ENCODE assay signal across 29 mouse cellular contexts in the genomic region with DNA sequence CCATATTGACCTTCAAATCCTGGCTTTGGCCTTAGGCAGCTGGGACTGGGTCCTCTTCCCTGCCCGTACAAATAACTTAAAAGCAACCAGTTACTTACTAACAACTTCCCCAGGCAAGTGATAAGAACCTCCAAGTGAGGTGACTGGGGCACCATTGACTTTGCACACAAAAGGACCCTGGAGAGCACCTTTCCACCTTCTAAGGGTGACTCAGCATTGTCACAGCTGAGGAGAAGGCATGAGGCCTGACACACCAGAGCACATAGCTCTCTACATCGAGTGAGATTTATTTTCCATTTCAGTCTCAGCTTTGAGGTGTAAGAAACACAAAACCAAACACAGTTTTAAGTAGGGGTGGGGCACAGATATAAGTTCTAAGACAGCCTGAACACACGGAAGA. TPM values are rescaled to one million over a fixed set of nuclear protein-coding genes. Genes with fewer than 3 reads are reported as not detected.
"Had no signal": no experiment of that assay in that cellular context is flagged by ENCODE, and none has a peak within 500 bp of the region (broad histone marks: within the 10 kb centered on the region; RNA-seq: fewer than 3 reads in every experiment).

No protein-coding gene starts in this region.

- H3K9ac ChIP-seq: kidney, embryonic 15.5 days; limb, embryonic 13.5 days; liver, embryonic 12.5 days; liver, embryonic 15.5 days; midbrain, embryonic 13.5 days; neural tube, embryonic 13.5 days; stomach, embryonic 15.5 days had no signal

- H3K4me1 ChIP-seq: kidney, embryonic 15.5 days; limb, embryonic 10.5 days; limb, embryonic 13.5 days; liver, embryonic 12.5 days; liver, embryonic 15.5 days; midbrain, embryonic 10.5 days; midbrain, embryonic 13.5 days; neural tube, embryonic 13.5 days; stomach, embryonic 15.5 days had no signal

- DNase-seq: kidney, adult 8-10 months; kidney, postnatal 10 days; kidney, postnatal 36 days; layer of hippocampus, adult 9-11 months; liver; lung, adult 2 months; lung, postnatal 36 days; retina, postnatal 1 day; right cerebral cortex, postnatal 25 days; spleen, adult 18-20 months; thymus, postnatal 36 days had no signal

- H3K4me3 ChIP-seq: kidney, embryonic 15.5 days; limb, embryonic 10.5 days; limb, embryonic 13.5 days; liver, embryonic 12.5 days; liver, embryonic 15.5 days; megakaryocyte, embryonic 14.5 days; midbrain, embryonic 10.5 days; midbrain, embryonic 13.5 days; myocyte; neural tube, embryonic 13.5 days; stomach, embryonic 15.5 days had no signal

- H3K27ac ChIP-seq: kidney, embryonic 15.5 days; limb, embryonic 10.5 days; limb, embryonic 13.5 days; liver, embryonic 12.5 days; liver, embryonic 15.5 days; midbrain, embryonic 10.5 days; midbrain, embryonic 13.5 days; neural tube, embryonic 13.5 days; stomach, embryonic 15.5 days had no signal

- H3K27me3 ChIP-seq: kidney, embryonic 15.5 days; limb, embryonic 13.5 days; liver, embryonic 12.5 days; liver, embryonic 15.5 days; megakaryocyte, embryonic 14.5 days; midbrain, embryonic 13.5 days; neural tube, embryonic 13.5 days; stomach, embryonic 15.5 days had no signal

- H3K9me3 ChIP-seq: kidney, embryonic 15.5 days; limb, embryonic 10.5 days; limb, embryonic 13.5 days; liver, embryonic 12.5 days; liver, embryonic 15.5 days; megakaryocyte, embryonic 14.5 days; midbrain, embryonic 10.5 days; midbrain, embryonic 13.5 days; neural tube, embryonic 13.5 days; stomach, embryonic 15.5 days had no signal

RNA-seq across cellular contexts. Expression of a gene that starts 15.2 kb away (rescaled TPM):
- total RNA-seq: monocyte, adult 5-6 weeks; neutrophil, adult 5-6 weeks had no signal
- polyA plus RNA-seq: lung, adult 2 months had no signal

RNA-seq across cellular contexts. Expression of a gene that starts 30.0 kb away (rescaled TPM):
- total RNA-seq: layer of hippocampus, postnatal 25 days; left cerebral cortex, adult 18-20 months; left cerebral cortex, postnatal 25 days; monocyte, adult 5-6 weeks; neutrophil, adult 5-6 weeks had no signal
- polyA plus RNA-seq: limb, embryonic 10.5 days; midbrain, embryonic 10.5 days; midbrain, embryonic 16.5 days; myocyte; neural tube, embryonic 13.5 days had no signal

RNA-seq across cellular contexts. Expression of a gene that starts 41.4 kb away (rescaled TPM):
- total RNA-seq: layer of hippocampus, postnatal 25 days; left cerebral cortex, adult 18-20 months; left cerebral cortex, postnatal 25 days; monocyte, adult 5-6 weeks; neutrophil, adult 5-6 weeks had no signal
- polyA plus RNA-seq: kidney, embryonic 15.5 days; limb, embryonic 10.5 days; limb, embryonic 13.5 days; liver, embryonic 12.5 days; liver, embryonic 15.5 days; lung, adult 2 months; lung, embryonic 16.5 days; midbrain, embryonic 10.5 days; midbrain, embryonic 13.5 days; midbrain, embryonic 16.5 days; myocyte; neural tube, embryonic 13.5 days; stomach, embryonic 15.5 days had no signal

RNA-seq across cellular contexts. Expression of a gene that starts 60.0 kb away (rescaled TPM):
- total RNA-seq: layer of hippocampus, postnatal 25 days; left cerebral cortex, adult 18-20 months; left cerebral cortex, postnatal 25 days; neutrophil, adult 5-6 weeks had no signal
- polyA plus RNA-seq: kidney, embryonic 15.5 days; limb, embryonic 10.5 days; limb, embryonic 13.5 days; liver, embryonic 12.5 days; liver, embryonic 15.5 days; lung, adult 2 months; lung, embryonic 16.5 days; midbrain, embryonic 10.5 days; midbrain, embryonic 13.5 days; midbrain, embryonic 16.5 days; myocyte; neural tube, embryonic 13.5 days; stomach, embryonic 15.5 days had no signal
